Mouse (Mus musculus) intestine, postnatal 0 days (tissue): ENCODE data around the gene Acot13. TPM values are rescaled to one million over a fixed set of nuclear protein-coding genes. Genes with fewer than 3 reads are reported as not detected.

Source experiments
- ATAC-seq: fragments of 200-750 bp; cut with Nextera tagmentation; 2 replicates; pipeline ENCODE4 v1.8.0; 2017; ENCODE audit warnings: mild to moderate bottlenecking, moderate TSS enrichment, moderate library complexity
- H3K27ac ChIP-seq: fragments of 300-500 bp; sonication (generic); 2 replicates; pipeline ENCODE4 v1.5.1; 2014; ENCODE audit warnings: mild to moderate bottlenecking, low read depth, low read length, moderate library complexity
- H3K27me3 ChIP-seq: fragments of 300-500 bp; sonication (generic); replicated peaks from 2 replicates; pipeline ENCODE4 v1.6.1; 2014; ENCODE audit warnings: low read length, mixed read lengths; ENCODE audit not compliant: control insufficient read depth, insufficient read depth
- H3K36me3 ChIP-seq: fragments of 300-500 bp; sonication (generic); 2 replicates; pipeline ENCODE4 v1.6.1; 2014; ENCODE audit warnings: mild to moderate bottlenecking, moderate library complexity; ENCODE audit not compliant: control insufficient read depth, insufficient read depth
- H3K4me1 ChIP-seq: fragments of 300-500 bp; sonication (generic); replicated peaks from 2 replicates; pipeline ENCODE4 v1.6.1; 2014; ENCODE audit warnings: antibody characterized with exemption, low read length, mixed read lengths; ENCODE audit not compliant: control insufficient read depth, insufficient read depth
- H3K4me2 ChIP-seq: fragments of 300-500 bp; sonication (generic); replicated peaks from 2 replicates; pipeline ENCODE4 v1.6.1; 2014; ENCODE audit warnings: low read depth, mild to moderate bottlenecking, moderate library complexity
- H3K4me3 ChIP-seq: fragments of 300-500 bp; sonication (generic); 2 replicates; pipeline ENCODE4 v1.5.1; 2014; ENCODE audit warnings: low read depth, low read length
- H3K9ac ChIP-seq: fragments of 300-500 bp; sonication (generic); 2 replicates; pipeline ENCODE4 v1.6.1; 2014; ENCODE audit warnings: mild to moderate bottlenecking, low read depth, low read length
- H3K9me3 ChIP-seq: fragments of 300-500 bp; sonication (generic); 2 replicates; pipeline ENCODE4 v1.6.1; 2016; ENCODE audit warnings: mixed run types; ENCODE audit not compliant: control insufficient read depth
- CTCF ChIP-seq: sonication (generic); IDR thresholded peaks from 2 replicates; pipeline ENCODE4 v1.5.1; 2016; ENCODE audit warnings: low read depth, mild to moderate bottlenecking, control low read depth, antibody characterized with exemption, moderate library complexity
- WGBS: fragments of 180-500 bp; shearing (Covaris S2); extraction: QIAGEN DNeasy Blood & Tissue Kit; methylation state at CpG from one replicate; pipeline ENCODE4 v1.1.7; 2014; 5-methylcytosine and 5-hydroxymethylcytosine counted together
- polyA plus RNA-seq: library from polyadenylated mRNA; unstranded; fragments of >200 nt; fragmentation: Nextera tagmentation; extraction: Ambion mirVana; gene quantifications from 2 replicates; pipeline ENCODE4 v1.2.1, GENCODE M21; 2015

Gene Acot13
- polyA plus RNA-seq, 1 experiment from 2014 or later, result 183 TPM

- no peak overlapping the region for H3K27ac ChIP-seq
- H3K9me3 ChIP-seq, result no peaks in the 10 kb centered on the region
- H3K9ac ChIP-seq, result no peak overlapping the region
- H3K4me1 ChIP-seq, result no peaks in the 10 kb centered on the region
- H3K36me3 ChIP-seq, result peaks cover 20% of the 10 kb centered on the region
- H3K4me3 ChIP-seq, result peak overlapping the region; percentile 98
- no peak for TF ChIP-seq CTCF
- no peaks in the 10 kb centered on the region for H3K27me3 ChIP-seq
- no peak for ATAC-seq
- peak overlapping the region; percentile 81 for H3K4me2 ChIP-seq
- WGBS, result 0% methylated on average over 2 of the region's 2 CpGs
These were observed 28.1 kb downstream of the Acot13 start for GRCm38 (mm10) chr13:24803196-24803595.

- H3K27ac ChIP-seq, result peak overlapping the region; percentile 100; the same call in 1 of the 2 replicates
- no peak for TF ChIP-seq CTCF
- ATAC-seq, result no peak
- H3K4me3 ChIP-seq, result peak overlapping the region; percentile 98
- H3K27me3 ChIP-seq, result no peaks in the 10 kb centered on the region
- peak overlapping the region; percentile 100 for H3K9ac ChIP-seq
- H3K9me3 ChIP-seq, result no peaks in the 10 kb centered on the region
- H3K36me3 ChIP-seq, result peaks cover 10% of the 10 kb centered on the region
- H3K4me1 ChIP-seq, result no peaks in the 10 kb centered on the region
- WGBS, result 0% methylated on average over 26 of the region's 26 CpGs
- H3K4me2 ChIP-seq, result peak overlapping the region; percentile 81
These were observed 29.1 kb downstream of the Acot13 start for GRCm38 (mm10) chr13:24802131-24802691.

- Histone ChIP-seq H3K9me3 (no peaks in the 10 kb centered on the region), H3K4me1 (no peaks in the 10 kb centered on the region), H3K9ac (peak within 1 kb of the TSS; percentile 100), H3K27ac (peak within 1 kb of the TSS; percentile 100), H3K4me3 (peak within 1 kb of the TSS; percentile 98), H3K27me3 (no peaks in the 10 kb centered on the region), H3K4me2 (peak within 1 kb of the TSS; percentile 81), H3K36me3 (0 out of 2 replicates have a peak, but pooled peaks cover 7% of the 10 kb centered on the region)
- peak; percentile 59 for TF ChIP-seq CTCF
- ATAC-seq, result peak; percentile 71
- WGBS, result under 1% methylated on average over 41 of the region's 74 CpGs
These were observed 29.9 kb downstream of the Acot13 start, which contains the start of gene BC005537 for GRCm38 (mm10) chr13:24801308-24801921. Gene BC005537, plus strand, starts transcription at chr13:24801657.

- TF ChIP-seq CTCF, result no peak
- H3K4me1 ChIP-seq, result no peaks in the 10 kb centered on the region
- under 1% methylated on average over 40 of the region's 42 CpGs for WGBS
- H3K36me3 ChIP-seq, result 0 out of 2 replicates have a peak, but pooled peaks cover 4% of the 10 kb centered on the region
- peak overlapping the region; percentile 100 for H3K27ac ChIP-seq
- H3K4me3 ChIP-seq, result peak overlapping the region; percentile 98
- peak overlapping the region; percentile 81 for H3K4me2 ChIP-seq
- H3K9me3 ChIP-seq, result no peaks in the 10 kb centered on the region
- ATAC-seq, result peak; percentile 96
- H3K27me3 ChIP-seq, result no peaks in the 10 kb centered on the region
- H3K9ac ChIP-seq, result peak overlapping the region; percentile 100
These were observed 30.5 kb downstream of the Acot13 start for GRCm38 (mm10) chr13:24800674-24801307.

GRCm38 (mm10) chr13:24799925-24800673 is 31.2 kb downstream of the Acot13 start:
- peak overlapping the region; percentile 81 for H3K4me2 ChIP-seq
- H3K9ac ChIP-seq, result peak overlapping the region; percentile 53
- H3K4me3 ChIP-seq, result peak overlapping the region; percentile 98
- ATAC-seq, result peak; percentile 25
- peak overlapping the region; percentile 100 for H3K27ac ChIP-seq
- no peaks in the 10 kb centered on the region for H3K36me3 ChIP-seq
- TF ChIP-seq CTCF, result no peak
- no peaks in the 10 kb centered on the region for H3K4me1 ChIP-seq
- H3K27me3 ChIP-seq, result no peaks in the 10 kb centered on the region
- under 1% methylated on average over 31 of the region's 31 CpGs for WGBS
- H3K9me3 ChIP-seq, result no peaks in the 10 kb centered on the region

- Histone ChIP-seq H3K4me2 (peak overlapping the region; percentile 81), H3K4me1 (no peaks in the 10 kb centered on the region), H3K36me3 (no peaks in the 10 kb centered on the region), H3K9ac (no peak overlapping the region), H3K4me3 (no peak overlapping the region), H3K27ac (peak overlapping the region; percentile 100; the same call in 1 of the 2 replicates), H3K27me3 (no peaks in the 10 kb centered on the region), H3K9me3 (no peaks in the 10 kb centered on the region)
- 68% methylated on average over 5 of the region's 5 CpGs for WGBS
- TF ChIP-seq CTCF, result no peak
- no peak for ATAC-seq
These were observed 32.0 kb downstream of the Acot13 start for GRCm38 (mm10) chr13:24799378-24799777.
